Mouse (Mus musculus): ENCODE measurements around the gene Slc25a42.

The Slc25a42 gene

GRCm38 (mm10) chr8:70215092-70215491, 3.0 kb upstream of the Slc25a42 start:
- no peak for DNase-seq (ENCODE audit: low spot score)

DNA sequence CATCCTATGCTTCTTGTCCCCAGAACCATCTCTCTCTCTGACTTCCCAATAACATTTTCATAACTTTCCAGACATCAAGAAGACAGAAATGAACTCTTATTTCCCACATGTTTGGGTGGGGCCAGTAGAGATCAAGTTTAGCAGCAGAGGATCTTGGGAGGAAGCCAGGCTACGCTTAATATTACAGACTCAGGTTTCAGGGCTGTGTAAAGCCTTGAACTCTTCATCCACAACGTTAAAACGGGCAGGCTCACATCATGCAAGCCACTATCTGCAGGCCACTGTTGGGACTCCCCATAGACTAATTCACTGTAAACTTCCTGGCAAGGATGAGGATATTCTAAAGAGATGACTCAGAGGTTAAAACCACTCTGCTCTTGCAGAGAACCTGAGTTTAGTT, 2.3 kb upstream of the Slc25a42 start:
- no peak for DNase-seq (ENCODE audit: low spot score)

DNA sequence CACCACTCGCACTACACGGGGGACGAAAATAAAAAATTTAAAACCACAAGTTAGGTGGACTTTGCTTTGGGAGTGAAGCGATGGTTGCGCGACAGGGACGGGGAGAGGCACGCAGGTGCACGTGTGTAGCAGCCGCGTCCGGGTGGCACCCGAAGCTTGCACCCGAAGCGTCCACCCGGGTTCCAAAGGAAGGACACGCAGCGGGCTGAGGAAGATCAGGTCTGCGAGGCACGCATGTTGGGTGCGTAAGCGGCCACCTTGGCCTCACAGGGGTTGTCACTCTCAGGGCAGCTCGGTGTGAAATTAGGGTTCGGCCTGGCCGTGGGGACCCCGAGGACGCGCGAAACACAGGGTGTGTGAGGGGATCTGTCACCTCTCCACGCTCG, 386 bp downstream of the Slc25a42 start:
- DNase-seq (ENCODE audit: low spot score), result peak; percentile 29

DNA sequence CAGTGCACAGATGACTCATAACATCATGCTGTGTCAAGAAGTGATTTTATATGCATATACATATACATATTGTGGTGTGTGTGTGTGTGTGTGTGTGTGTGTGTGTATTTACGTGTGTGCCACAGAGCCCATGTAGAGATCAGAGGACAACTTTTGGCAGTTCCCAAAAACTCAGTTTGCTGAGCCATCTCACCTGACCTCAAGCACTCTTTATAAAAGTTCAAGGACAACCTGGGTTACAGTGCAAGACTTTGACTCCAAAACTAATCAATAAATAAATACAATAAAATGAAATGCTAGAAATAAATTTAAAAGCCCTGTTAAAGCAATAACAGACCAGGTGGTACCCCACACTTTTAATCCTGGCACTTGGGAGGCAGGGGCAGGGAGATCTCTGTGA, 830 bp downstream of the Slc25a42 start:
- DNase-seq (ENCODE audit: low spot score), result no peak

DNA sequence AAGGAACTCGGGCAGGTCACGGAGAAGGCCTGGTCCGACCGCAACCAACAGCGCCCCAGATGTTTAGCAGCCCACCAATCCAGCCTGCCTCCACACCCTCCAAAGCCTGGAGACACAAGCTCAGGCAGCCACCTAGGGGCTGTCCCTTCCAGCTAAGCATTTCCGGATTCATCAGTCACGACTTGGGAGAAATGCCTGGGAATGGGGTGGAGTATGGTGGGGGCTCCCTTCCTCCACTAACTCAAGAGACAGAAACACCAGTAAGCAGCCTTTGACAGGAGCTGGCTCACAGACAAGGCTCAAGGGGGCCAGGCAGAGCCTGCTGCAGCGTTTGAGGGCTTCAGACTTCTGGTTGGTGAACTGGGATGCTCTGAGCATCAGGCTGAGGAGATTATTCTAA, 1.6 kb downstream of the Slc25a42 start:
- no peak for DNase-seq (ENCODE audit: low spot score)

DNA sequence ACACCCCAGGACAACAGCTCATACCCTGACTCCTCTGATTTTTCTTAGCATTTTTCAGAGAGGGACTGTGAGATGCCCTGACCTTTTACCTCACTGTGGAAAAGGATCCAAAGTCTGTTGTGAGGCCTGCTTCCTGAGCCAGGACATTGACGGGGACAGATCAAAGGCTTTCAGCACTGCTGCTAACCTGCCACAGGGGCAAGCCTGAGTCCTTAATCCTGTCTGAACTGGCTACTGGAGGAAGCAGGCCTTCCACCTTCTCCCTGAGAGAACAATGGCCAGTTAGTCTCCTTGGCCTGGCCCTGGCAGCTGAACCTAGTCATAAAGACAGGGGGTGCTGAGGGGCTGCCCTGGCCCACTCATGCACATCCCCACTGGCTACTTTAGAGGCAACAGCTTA, 4.0 kb downstream of the Slc25a42 start:
- DNase-seq (ENCODE audit: low spot score), result no peak

DNA sequence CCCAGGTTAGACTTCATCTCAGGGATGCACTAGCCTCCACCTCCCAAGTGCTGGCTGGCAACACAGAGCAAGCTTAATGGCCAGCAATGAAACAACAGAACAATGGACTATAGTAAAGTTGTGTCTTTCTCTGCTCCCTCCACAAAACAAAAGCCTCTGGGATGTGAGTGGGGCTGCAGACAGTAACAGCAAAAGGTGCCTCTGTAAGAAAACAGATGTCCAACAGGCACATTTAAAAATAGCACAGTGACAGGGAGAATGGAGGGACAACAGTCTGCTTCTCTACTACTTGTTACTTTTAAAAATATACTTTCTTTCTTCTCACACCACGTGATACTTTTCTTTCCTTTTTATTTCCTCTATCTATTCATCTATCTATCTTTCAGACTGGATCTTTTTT, 7.3 kb downstream of the Slc25a42 start:
- DNase-seq (ENCODE audit: low spot score), result no peak

DNA sequence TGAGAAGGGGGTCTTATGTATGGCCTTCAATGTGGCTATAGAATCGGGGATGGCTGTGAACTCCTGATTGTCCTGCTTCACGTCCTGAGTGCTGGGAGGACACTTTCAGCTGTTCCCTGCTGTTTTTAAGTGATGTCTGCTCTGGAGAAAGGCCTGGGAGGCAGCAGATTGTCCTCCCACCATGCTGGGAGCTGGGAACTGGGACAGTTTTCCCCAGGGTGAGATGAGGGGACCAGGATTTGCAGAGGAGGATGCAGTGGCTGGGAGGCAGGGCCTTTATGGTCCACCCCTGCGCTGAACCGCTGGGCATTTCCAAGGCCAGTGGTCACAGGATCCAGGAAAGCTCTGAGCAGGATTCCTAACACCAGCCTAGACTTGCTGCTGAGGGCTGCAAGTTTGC, 9.0 kb downstream of the Slc25a42 start:
- DNase-seq (ENCODE audit: low spot score), result no peak

- no peak for DNase-seq (ENCODE audit: low spot score)
These were observed 10.7 kb downstream of the Slc25a42 start for GRCm38 (mm10) chr8:70201417-70201816.

- DNase-seq (ENCODE audit: low spot score), result no peak
These were observed 11.9 kb downstream of the Slc25a42 start for GRCm38 (mm10) chr8:70200098-70200681.

DNA sequence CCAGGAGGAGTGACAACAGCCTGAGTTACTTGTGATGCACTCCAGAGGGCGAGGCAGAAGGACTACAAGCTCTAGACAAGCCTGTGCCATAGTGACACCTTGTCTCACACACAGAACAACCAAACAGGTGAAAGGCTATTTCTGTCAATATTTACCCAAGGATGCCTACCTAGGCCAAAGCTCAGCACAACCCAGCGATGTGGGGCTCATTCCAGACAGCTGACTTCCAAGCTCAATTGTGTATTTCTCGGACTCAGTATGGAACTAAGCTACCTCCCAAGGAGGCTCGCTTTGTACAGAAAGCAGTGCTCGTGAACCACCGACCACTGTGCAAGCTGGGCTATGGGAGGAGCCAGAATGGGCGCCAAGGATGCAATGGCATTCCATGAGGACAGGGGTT, 14.5 kb downstream of the Slc25a42 start:
- no peak for DNase-seq (ENCODE audit: low spot score)

DNA sequence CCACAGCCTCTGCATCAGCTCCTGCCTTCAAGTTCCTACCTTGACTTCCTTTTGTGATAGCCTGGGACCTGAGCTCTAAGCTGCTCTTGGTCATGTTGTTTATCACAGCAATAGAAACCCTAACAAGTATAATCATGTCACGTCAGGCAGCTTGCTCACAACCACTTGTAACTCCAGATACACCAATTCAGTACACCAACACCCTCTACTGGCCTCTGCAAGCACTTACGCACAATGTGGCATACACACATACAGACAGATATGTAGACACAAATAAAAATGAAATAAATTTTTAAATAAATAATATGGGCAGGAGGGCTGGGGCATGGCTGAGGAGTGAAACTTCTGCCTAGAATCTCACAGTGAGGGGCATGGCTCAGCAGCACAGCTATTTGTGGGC, 16.3 kb downstream of the Slc25a42 start:
- DNase-seq (ENCODE audit: low spot score), result no peak

- DNase-seq (ENCODE audit: low spot score), result no peak
These were observed 17.9 kb downstream of the Slc25a42 start for GRCm38 (mm10) chr8:70194191-70194590.

DNA sequence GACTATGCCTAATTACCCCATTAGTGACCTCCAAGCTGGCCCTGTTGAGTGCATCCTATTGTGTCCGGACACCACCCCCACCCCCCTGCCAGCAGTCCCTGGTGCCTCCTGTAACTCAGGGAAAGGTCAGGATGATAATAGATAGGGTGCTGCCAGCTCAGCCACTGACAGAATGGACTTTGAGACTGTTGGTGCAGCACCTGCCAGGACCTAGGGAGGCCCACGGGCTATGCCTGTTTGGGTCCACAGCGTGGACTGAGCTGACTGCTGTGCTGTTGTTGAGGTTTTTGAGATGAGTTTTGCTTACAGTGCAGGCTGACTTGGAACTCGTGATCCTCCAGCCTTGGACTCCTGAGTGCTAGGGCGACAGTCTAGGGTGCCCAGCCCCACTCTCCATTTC, 18.9 kb downstream of the Slc25a42 start:
- DNase-seq (ENCODE audit: low spot score), result no peak

DNA sequence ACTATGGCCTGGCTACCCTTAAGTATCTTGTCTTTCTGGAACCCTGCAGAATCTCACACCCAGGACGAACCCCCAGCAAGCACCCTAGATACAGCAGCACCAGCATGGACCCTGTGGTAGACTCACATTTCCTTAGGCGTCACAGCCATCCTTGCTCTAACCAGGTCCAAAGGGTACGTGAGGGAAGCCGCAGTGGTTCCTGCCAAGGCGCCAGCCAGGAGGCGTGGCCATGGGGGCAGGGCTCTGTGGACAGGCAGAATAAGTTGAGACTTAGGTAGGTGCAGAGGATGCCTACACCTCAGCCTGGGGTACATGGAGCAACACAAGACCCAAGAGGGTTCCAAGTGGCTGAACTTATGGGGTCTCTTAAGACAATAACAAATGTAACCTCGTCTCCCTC, 23.4 kb downstream of the Slc25a42 start:
- DNase-seq (ENCODE audit: low spot score), result no peak

GRCm38 (mm10) chr8:70183194-70183593, 28.9 kb downstream of the Slc25a42 start:
- DNase-seq (ENCODE audit: low spot score), result peak; percentile 27

DNA sequence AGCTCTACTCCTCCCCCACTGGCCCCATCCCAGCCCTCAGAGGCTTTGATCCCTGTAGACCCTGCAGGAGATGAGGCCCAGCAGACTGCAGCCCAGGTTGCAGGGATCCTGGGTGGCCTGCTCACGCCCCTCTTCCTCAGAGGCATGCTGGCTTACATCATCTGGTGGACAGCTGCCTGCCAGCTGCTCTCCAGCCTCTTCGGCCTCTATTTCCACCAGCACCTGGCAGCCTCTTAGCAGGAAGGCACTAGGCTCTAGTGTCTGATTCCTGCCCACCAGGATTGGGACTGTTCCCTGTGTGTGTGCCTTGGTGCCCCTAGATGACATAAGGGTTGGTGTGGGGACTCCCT, 30.2 kb downstream of the Slc25a42 start:
- no peak for DNase-seq (ENCODE audit: low spot score)

- no peak for DNase-seq (ENCODE audit: low spot score)
These were observed 30.7 kb downstream of the Slc25a42 start for GRCm38 (mm10) chr8:70181212-70181902.

- DNase-seq (ENCODE audit: low spot score), result no peak
These were observed 33.0 kb downstream of the Slc25a42 start for GRCm38 (mm10) chr8:70179082-70179481.

- no peak for DNase-seq (ENCODE audit: low spot score)
These were observed 33.9 kb downstream of the Slc25a42 start for GRCm38 (mm10) chr8:70178231-70178630.

DNA sequence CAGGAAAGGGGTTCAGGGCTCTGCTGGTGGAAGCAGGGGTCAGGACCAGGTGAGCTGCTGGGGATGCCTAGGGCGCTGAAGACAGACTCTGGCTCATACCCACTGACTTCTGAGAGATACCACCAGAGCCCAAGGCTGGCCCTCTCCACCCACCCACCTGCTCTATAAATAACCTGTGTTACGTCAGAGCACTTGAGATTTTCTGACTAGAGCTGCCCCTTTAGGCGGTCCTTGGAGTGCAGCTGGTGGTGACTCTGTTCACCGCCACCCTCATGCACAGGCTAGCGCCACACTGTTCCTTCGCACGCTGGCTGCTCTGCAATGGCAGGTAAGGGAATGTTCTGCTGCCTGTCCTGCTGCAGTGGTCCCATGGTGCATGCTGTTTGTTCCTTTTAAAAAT, 38.0 kb downstream of the Slc25a42 start:
- DNase-seq (ENCODE audit: low spot score), result no peak

- DNase-seq (ENCODE audit: low spot score), result no peak
These were observed 38.8 kb downstream of the Slc25a42 start for GRCm38 (mm10) chr8:70173320-70173719.

DNA sequence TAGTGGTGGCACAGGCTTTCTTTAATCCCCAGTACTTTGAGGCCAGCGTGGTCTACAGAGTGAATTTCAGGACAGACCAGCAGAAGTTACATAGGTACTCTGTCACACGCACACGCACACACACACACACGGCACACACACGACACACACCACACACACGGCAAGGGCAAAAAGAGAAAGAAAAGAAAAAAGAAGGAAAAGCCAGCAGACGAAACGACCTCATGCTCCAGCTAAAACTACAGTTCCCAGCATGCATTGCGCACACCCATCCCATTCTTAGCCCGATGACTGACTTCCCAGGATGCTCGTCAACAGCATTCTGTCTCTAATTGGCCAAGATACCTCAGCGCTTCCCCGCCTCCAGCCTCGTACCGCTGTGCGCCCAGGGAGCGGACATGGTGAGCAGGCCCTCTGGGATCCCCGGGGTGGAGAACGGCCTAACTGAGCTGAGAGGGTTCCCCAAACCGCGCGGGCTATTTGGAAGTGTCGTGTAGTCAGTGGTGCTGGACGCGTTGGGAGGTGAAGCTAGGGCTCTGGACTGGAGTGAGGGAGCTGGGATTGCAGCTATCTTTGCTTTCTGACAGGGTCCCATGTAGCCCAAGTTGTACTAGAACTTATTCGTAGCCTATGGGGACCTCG, 39.9 kb downstream of the Slc25a42 start, which contains the start of gene Tmem161a:
Gene Tmem161a (plus strand): TSS at position 314 of the 639 bp plus-strand sequence.
- peak; percentile 90 for DNase-seq (ENCODE audit: low spot score)

GRCm38 (mm10) chr8:70171240-70171639, 40.9 kb downstream of the Slc25a42 start:
- no peak for DNase-seq (ENCODE audit: low spot score)

All from ovary, adult 18-20 months (tissue).